Mouse (Mus musculus): ENCODE results near the gene Gpr152. TPM values are rescaled to one million over a fixed set of nuclear protein-coding genes. Genes with fewer than 3 reads are reported as not detected.
A peak's percentile ranks its signal among the peaks of the same experiment; 100 is the strongest.
"Not testable (repeated sequence)": the region's sequence is repeated elsewhere in the genome, so short reads cannot be mapped to it uniquely, and the experiment has no call there.

Gpr152 gene
- total and polyA plus RNA-seq, 3 experiments: 0.03 TPM; not detected in 2

GRCm38 (mm10) chr19:4125268-4125667 is 14.3 kb upstream of the Gpr152 start:
- peak; percentile 55 for DNase-seq (ENCODE audit: low read depth, low spot score)
- H3K36me3 ChIP-seq (ENCODE audit: control insufficient read depth in 1 of 2, insufficient read depth in 2 of 2, low read length in 2 of 2): peaks cover 0 to 33% of the 10 kb centered on the region in 2 experiments; a peak in 2 of 4 replicates
- peak overlapping the region; percentile 63 for H3K27ac ChIP-seq (ENCODE audit: control insufficient read depth, low read depth, low read length)
- not testable (repeated sequence) for H3K9me3 ChIP-seq (replicated peaks; ENCODE audit: insufficient read depth, low read length); H3K79me2 ChIP-seq (ENCODE audit: control insufficient read depth, insufficient read depth, low read length, poor library complexity); H3K27me3 ChIP-seq (ENCODE audit: control insufficient read depth in 1 of 2, insufficient read depth in 2 of 2, low read length in 2 of 2)
- H3K4me1 ChIP-seq (ENCODE audit: control insufficient read depth in 1 of 2, insufficient read depth in 2 of 2, low read length in 2 of 2): peaks cover 19 to 24% of the 10 kb centered on the region in 2 experiments
- H3K9ac ChIP-seq (ENCODE audit: control insufficient read depth, low read depth, low read length, poor library complexity, severe bottlenecking): peak overlapping the region; percentile 68
- peak overlapping the region; percentile 39 to 65 for H3K4me3 ChIP-seq (ENCODE audit: control insufficient read depth in 1 of 2, insufficient read depth in 1 of 2, low read depth in 2 of 2, low read length in 2 of 2)
- TF ChIP-seq MYC (IDR thresholded peaks at IDR 0.05; ENCODE audit: low read depth, low read length): 0 out of 2 replicates have a peak, but pooled peaks have one; percentile 10

GRCm38 (mm10) chr19:4125741-4126696 is 13.6 kb upstream of the Gpr152 start, which contains the start of gene Aip:
Aip (minus strand) TSS chr19:4125858.
- Histone ChIP-seq H3K79me2 (ENCODE audit: control insufficient read depth, insufficient read depth, low read length, poor library complexity) (peaks cover 4% of the 10 kb centered on the region; the same call in 1 of the 2 replicates), H3K4me1 (ENCODE audit: control insufficient read depth in 1 of 2, insufficient read depth in 2 of 2, low read length in 2 of 2) (peaks cover 12 to 19% of the 10 kb centered on the region in 2 experiments), H3K27ac (ENCODE audit: control insufficient read depth, low read depth, low read length) (peak within 1 kb of the TSS; percentile 63)
- TF ChIP-seq TBP (IDR thresholded peaks at IDR 0.05; ENCODE audit: low read depth, low read length) (peak; percentile 45; the same call in 1 of the 2 replicates), GATA1 (IDR thresholded peaks at IDR 0.05; ENCODE audit: low read depth, low read length) (no peak), ZC3H11A (IDR thresholded peaks at IDR 0.05; ENCODE audit: low read depth, low read length) (no peak), RCOR1 (IDR thresholded peaks at IDR 0.05; ENCODE audit: low read depth, low read length) (no peak), POLR2AphosphoS5 (IDR thresholded peaks at IDR 0.05; ENCODE audit: borderline replicate concordance, low read depth, low read length) (no peak), ETS1 (IDR thresholded peaks at IDR 0.05; ENCODE audit: low read depth, low read length) (peak; percentile 42; the same call in 1 of the 2 replicates), POLR2A (IDR thresholded peaks at IDR 0.05; ENCODE audit: control insufficient read depth in 1 of 2, insufficient read depth in 1 of 2, low read depth in 1 of 2, low read length in 2 of 2, poor library complexity in 1 of 2) (peak; percentile 78 to 97; a peak in 3 of 4 replicates), USF2 (IDR thresholded peaks at IDR 0.05; ENCODE audit: borderline replicate concordance in 1 of 2, insufficient read depth in 1 of 2, low read depth in 1 of 2, low read length in 2 of 2) (peak; percentile 24 to 72; a peak in 2 of 4 replicates), ZKSCAN1 (IDR thresholded peaks at IDR 0.05; ENCODE audit: low read depth, low read length) (no peak), MAFK (IDR thresholded peaks at IDR 0.05; ENCODE audit: borderline replicate concordance, low read depth, low read length) (no peak), UBTF (IDR thresholded peaks at IDR 0.05; ENCODE audit: borderline replicate concordance, insufficient read depth, low read depth, low read length) (no peak), TCF12 (IDR thresholded peaks at IDR 0.05; ENCODE audit: low read depth, low read length) (peak; percentile 55), CTCF (IDR thresholded peaks at IDR 0.05 in 2 of 3, conservative IDR thresholded peaks at IDR 0.05 in 1 of 3; ENCODE audit: control insufficient read depth in 1 of 3, insufficient read depth in 1 of 3, low read depth in 2 of 3, low read length in 3 of 3, poor library complexity in 1 of 3, severe bottlenecking in 1 of 3) (peak in 2 of 3 experiments; percentile 81 to 88; a peak in 5 of 6 replicates), CHD2 (IDR thresholded peaks at IDR 0.05; ENCODE audit: low read length) (peak; percentile 93), SIN3A (IDR thresholded peaks at IDR 0.05; ENCODE audit: low read length) (peak; percentile 97), KAT2A (conservative IDR thresholded peaks at IDR 0.05; ENCODE audit: low read depth, low read length) (no peak; the same call in 1 of the 2 replicates), USF1 (IDR thresholded peaks at IDR 0.05; ENCODE audit: low read depth, low read length) (peak; percentile 92), TAL1 (IDR thresholded peaks at IDR 0.05; ENCODE audit: low read length) (no peak), ZMIZ1 (IDR thresholded peaks at IDR 0.05; ENCODE audit: low read depth, low read length) (peak; percentile 73), BHLHE40 (IDR thresholded peaks at IDR 0.05; ENCODE audit: borderline replicate concordance, low read depth, low read length) (peak; percentile 81; the same call in 1 of the 2 replicates), MYC (IDR thresholded peaks at IDR 0.05; ENCODE audit: low read depth, low read length) (no peak), ZNF384 (IDR thresholded peaks at IDR 0.05; ENCODE audit: low read depth, low read length) (no peak), MEF2A (IDR thresholded peaks at IDR 0.05; ENCODE audit: extremely low read depth, insufficient replicate concordance, low read depth, low read length, poor library complexity, severe bottlenecking) (no peak), NELFE (IDR thresholded peaks at IDR 0.05; ENCODE audit: low read depth, low read length) (peak; percentile 79), CHD1 (IDR thresholded peaks at IDR 0.05; ENCODE audit: low read depth, low read length) (0 out of 2 replicates have a peak, but pooled peaks have one; percentile 38), MYB (IDR thresholded peaks at IDR 0.05; ENCODE audit: low read depth, low read length) (no peak), POLR2AphosphoS2 (IDR thresholded peaks at IDR 0.05; ENCODE audit: low read length) (peak; percentile 79; the same call in 1 of the 2 replicates), RAD21 (IDR thresholded peaks at IDR 0.05; ENCODE audit: low read depth, low read length) (peak; percentile 28)

More at GRCm38 (mm10) chr19:4125741-4126696, 13.6 kb upstream of the Gpr152 start, which contains the start of gene Aip:
- DNase-seq (ENCODE audit: low read depth, low spot score): peak; percentile 99
- Histone ChIP-seq H3K9me3 (replicated peaks; ENCODE audit: insufficient read depth, low read length) (no peaks in the 10 kb centered on the region), H3K4me3 (ENCODE audit: control insufficient read depth in 1 of 2, insufficient read depth in 1 of 2, low read depth in 2 of 2, low read length in 2 of 2) (peak within 1 kb of the TSS; percentile 88 to 91), H3K27me3 (ENCODE audit: control insufficient read depth in 1 of 2, insufficient read depth in 2 of 2, low read length in 2 of 2) (no peaks in the 10 kb centered on the region), H3K36me3 (ENCODE audit: control insufficient read depth in 1 of 2, insufficient read depth in 2 of 2, low read length in 2 of 2) (peaks cover 0 to 26% of the 10 kb centered on the region in 2 experiments; a peak in 2 of 4 replicates), H3K9ac (ENCODE audit: control insufficient read depth, low read depth, low read length, poor library complexity, severe bottlenecking) (peak within 1 kb of the TSS; percentile 95)

Data from MEL (cell line).